Mouse (Mus musculus) stomach, postnatal 0 days (tissue): Measurements from ENCODE around the gene Sept8. TPM values are rescaled to one million over a fixed set of nuclear protein-coding genes. Genes with fewer than 3 reads are reported as not detected.

Experiments used
- ATAC-seq: fragments of 200-750 bp; cut with Nextera tagmentation; 2 replicates; pipeline ENCODE4 v1.8.0; 2017; ENCODE audit not compliant: low FRiP score, low TSS enrichment
- DNase-seq: peaks from one replicate; pipeline ENCODE4 v3.0.0-alpha.2; 2016; ENCODE audit warnings: low spot score
- H3K27ac ChIP-seq: fragments of 300-500 bp; sonication (generic); replicated peaks from 2 replicates; pipeline ENCODE4 v1.5.1; 2014; ENCODE audit warnings: mild to moderate bottlenecking, control low read depth
- H3K27me3 ChIP-seq: fragments of 300-500 bp; sonication (generic); 2 replicates; pipeline ENCODE4 v1.6.1; 2014; ENCODE audit warnings: low read length; ENCODE audit not compliant: control insufficient read depth, insufficient read depth
- H3K36me3 ChIP-seq: fragments of 300-500 bp; sonication (generic); 2 replicates; pipeline ENCODE4 v1.6.1; 2014; ENCODE audit warnings: low read length, mixed read lengths; ENCODE audit not compliant: control insufficient read depth, insufficient read depth
- H3K4me1 ChIP-seq: fragments of 300-500 bp; sonication (generic); replicated peaks from 2 replicates; pipeline ENCODE4 v1.6.1; 2014; ENCODE audit warnings: antibody characterized with exemption; ENCODE audit not compliant: control insufficient read depth, insufficient read depth
- H3K4me2 ChIP-seq: fragments of 300-500 bp; sonication (generic); replicated peaks from 2 replicates; pipeline ENCODE4 v1.6.1; 2014; ENCODE audit warnings: low read depth, mild to moderate bottlenecking, control low read depth, moderate library complexity
- H3K4me3 ChIP-seq: fragments of 300-500 bp; sonication (generic); 2 replicates; pipeline ENCODE4 v1.5.1; 2014; ENCODE audit warnings: low read depth, low read length, control low read depth
- H3K9ac ChIP-seq: fragments of 300-500 bp; sonication (generic); 2 replicates; pipeline ENCODE4 v1.6.1; 2014; ENCODE audit warnings: mild to moderate bottlenecking, low read length, control low read depth, mixed read lengths
- H3K9me3 ChIP-seq: fragments of 300-500 bp; sonication (generic); 2 replicates; pipeline ENCODE4 v1.6.1; 2016; ENCODE audit warnings: low read length; ENCODE audit not compliant: control insufficient read depth
- CTCF ChIP-seq: IDR thresholded peaks from 2 replicates; pipeline ENCODE4 v1.5.1; 2016; ENCODE audit warnings: antibody characterized with exemption, low read depth, mild to moderate bottlenecking, moderate library complexity
- EP300 ChIP-seq: optimal IDR thresholded peaks from 2 replicates; pipeline ENCODE3; 2016; ENCODE audit warnings: antibody characterized with exemption
- WGBS: fragments of 180-500 bp; shearing (Covaris S2); extraction: QIAGEN DNeasy Blood & Tissue Kit; methylation state at CpG from one replicate; pipeline ENCODE4 v1.1.7; 2014; 5-methylcytosine and 5-hydroxymethylcytosine counted together
- polyA plus RNA-seq: library from polyadenylated mRNA; unstranded; fragments of >200 nt; fragmentation: Nextera tagmentation; extraction: Ambion mirVana; gene quantifications from 2 replicates; pipeline ENCODE4 v1.2.1, GENCODE M21; 2015

Gene Sept8
- polyA plus RNA-seq, 1 experiment from 2014 or later: 21.5 TPM

DNA sequence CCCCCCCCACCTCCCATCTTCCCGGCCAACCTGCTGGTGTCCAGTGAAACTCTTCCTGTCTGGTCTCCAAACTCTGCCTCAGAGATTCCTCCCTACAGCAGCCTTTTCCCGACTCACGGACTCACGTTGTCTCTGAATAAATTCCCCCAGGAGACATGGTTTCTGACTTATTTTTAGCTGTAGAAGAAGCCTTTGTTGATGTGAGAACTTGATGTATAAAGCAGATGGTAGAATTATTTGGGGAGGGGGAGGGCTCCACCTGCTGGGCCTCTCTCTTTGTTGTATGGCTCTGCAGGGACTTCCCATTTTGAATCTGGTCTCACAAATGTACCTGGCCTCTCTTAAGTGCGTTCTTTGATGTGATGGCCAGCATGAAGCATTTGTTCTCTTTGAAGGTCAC lies 8.7 kb upstream of the Sept8 start:
- no peaks in the 10 kb centered on the region for H3K27me3 ChIP-seq
- WGBS: 42% methylated on average over 5 of the region's 5 CpGs
- no peak for DNase-seq
- no peaks in the 10 kb centered on the region for H3K9me3 ChIP-seq
- no peak overlapping the region for H3K4me3 ChIP-seq
- no peak overlapping the region for H3K4me2 ChIP-seq
- no peak overlapping the region for H3K9ac ChIP-seq
- no peak for ATAC-seq
- no peak overlapping the region for H3K27ac ChIP-seq
- H3K4me1 ChIP-seq: no peaks in the 10 kb centered on the region
- no peaks in the 10 kb centered on the region for H3K36me3 ChIP-seq
- TF ChIP-seq CTCF: no peak
- no peak for TF ChIP-seq EP300

DNA sequence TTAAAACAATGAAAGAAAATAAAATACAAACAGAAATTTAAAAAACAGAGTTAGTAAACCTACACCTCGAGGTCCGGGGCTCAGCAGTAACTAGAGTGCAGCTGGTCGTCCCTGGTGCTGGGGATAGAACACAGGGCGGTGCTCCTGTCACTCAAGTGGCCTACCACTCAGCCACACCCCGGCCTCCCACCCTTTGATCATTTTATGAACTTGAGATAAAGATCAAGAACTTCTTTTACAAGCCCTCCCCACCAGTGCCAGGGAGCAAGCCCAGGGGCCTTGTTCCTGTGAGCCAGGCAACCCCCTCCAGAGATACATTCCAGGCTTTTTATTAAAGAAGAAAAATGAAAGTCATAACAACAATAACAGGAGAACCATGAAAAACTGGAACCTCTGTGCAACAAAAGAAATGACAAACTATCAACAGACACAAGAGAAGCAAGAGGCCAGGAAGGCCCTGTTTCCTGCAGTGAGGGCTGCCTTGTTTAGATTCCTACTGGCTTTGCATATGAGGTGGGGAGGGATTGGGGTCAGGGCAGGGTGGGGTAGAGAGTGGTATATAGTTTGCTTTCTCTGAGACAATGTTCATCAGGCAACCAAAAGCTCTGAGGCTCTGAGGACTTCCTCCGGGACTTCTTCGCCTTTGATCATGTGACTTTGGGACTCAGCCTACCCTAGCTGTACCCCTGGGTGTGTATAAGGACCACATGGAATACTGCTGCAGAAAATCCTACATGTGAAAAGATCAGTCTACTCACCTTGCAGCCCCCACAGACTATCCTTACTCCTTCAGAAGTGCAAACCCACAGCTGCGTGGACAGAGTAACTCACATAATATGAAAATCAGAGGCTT lies 2.1 kb upstream of the Sept8 start:
- Histone ChIP-seq H3K4me2 (no peak overlapping the region), H3K27me3 (no peaks in the 10 kb centered on the region), H3K4me3 (no peak overlapping the region), H3K9ac (no peak overlapping the region), H3K27ac (no peak overlapping the region), H3K36me3 (no peaks in the 10 kb centered on the region), H3K4me1 (no peaks in the 10 kb centered on the region), H3K9me3 (no peaks in the 10 kb centered on the region)
- TF ChIP-seq CTCF (no peak), EP300 (no peak)
- no peak for DNase-seq
- WGBS: 45% methylated on average over 8 of the region's 8 CpGs
- ATAC-seq: no peak

DNA sequence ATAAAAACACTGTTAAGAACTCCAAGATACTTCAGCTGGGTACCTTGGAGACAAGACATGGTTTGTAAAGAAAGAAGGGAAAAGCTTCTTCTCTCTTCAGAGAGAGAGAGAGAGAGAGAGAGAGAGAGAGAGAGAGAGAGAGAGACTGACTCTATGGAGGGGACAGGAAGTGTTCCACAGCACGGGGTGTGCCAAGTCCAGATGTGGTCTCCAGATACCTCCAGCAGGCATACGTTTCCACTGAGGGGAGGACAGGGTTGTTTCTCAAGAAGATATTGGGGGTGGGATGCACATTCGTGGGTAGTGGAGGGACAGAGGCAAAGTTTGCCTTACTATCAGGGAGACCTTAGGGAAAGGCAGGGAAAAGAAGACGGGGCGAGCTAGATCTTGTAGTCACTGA lies 298 bp upstream of the Sept8 start:
- Histone ChIP-seq H3K4me3 (no peak overlapping the region), H3K27me3 (no peaks in the 10 kb centered on the region), H3K4me1 (no peaks in the 10 kb centered on the region), H3K27ac (no peak overlapping the region), H3K36me3 (no peaks in the 10 kb centered on the region), H3K4me2 (no peak overlapping the region; the same call in 1 of the 2 replicates), H3K9ac (no peak overlapping the region), H3K9me3 (no peaks in the 10 kb centered on the region)
- TF ChIP-seq CTCF: no peak
- no peak for TF ChIP-seq EP300
- ATAC-seq (no peak), DNase-seq (no peak)
- WGBS: 59% methylated on average over 5 of the region's 5 CpGs

DNA sequence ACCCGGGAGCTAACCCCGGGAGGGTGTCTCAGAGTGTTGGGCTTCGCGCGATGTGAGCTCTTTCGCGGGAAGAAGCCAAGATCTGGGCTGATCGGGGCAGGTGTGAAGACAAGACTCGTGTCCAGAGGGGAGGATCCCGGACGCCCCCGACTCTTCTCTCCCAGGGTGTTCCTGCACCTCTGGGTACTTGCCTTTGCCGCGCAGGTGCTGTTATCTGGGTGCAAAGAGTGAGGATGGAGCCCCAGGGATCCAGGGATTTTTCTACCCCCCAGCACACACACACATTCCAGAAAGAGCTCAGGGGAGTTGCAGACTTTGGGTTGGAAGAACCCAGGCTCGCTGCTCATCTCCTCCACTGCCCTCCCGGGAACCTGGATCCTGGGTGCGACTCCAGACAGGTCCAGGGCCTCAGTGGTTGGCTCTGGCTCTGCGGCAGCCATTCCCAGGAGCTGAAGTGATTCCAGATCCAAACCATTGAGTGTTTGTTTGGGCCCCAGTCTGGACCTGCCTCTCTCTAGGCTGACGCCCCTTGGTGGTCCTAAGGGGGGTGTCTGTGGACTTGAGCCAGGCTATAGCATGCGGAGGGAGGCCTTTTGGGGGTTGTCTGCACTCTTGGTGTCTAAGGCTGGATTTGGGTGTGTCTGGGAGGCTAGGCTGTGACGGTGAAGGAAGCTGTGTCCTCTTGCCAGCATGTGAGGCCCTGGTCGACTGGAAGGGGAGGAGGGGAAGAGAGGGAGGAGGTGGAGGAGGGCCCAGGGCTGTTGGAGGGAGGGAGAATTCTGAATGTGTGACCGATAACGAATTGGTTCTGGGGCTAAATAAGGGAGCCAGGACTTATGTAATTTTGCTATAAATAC lies 1.3 kb downstream of the Sept8 start:
- TF ChIP-seq CTCF (no peak), EP300 (no peak)
- DNase-seq (peak; percentile 56), ATAC-seq (peak; percentile 69)
- H3K9me3 ChIP-seq: no peaks in the 10 kb centered on the region
- no peaks in the 10 kb centered on the region for H3K27me3 ChIP-seq
- H3K4me3 ChIP-seq: peak overlapping the region; percentile 78
- peak overlapping the region; percentile 89 for H3K27ac ChIP-seq
- no peaks in the 10 kb centered on the region for H3K36me3 ChIP-seq
- H3K4me2 ChIP-seq: peak overlapping the region; percentile 87
- H3K4me1 ChIP-seq: no peaks in the 10 kb centered on the region; the same call in 1 of the 2 replicates
- WGBS: under 1% methylated on average over 24 of the region's 24 CpGs
- H3K9ac ChIP-seq: peak overlapping the region; percentile 86

DNA sequence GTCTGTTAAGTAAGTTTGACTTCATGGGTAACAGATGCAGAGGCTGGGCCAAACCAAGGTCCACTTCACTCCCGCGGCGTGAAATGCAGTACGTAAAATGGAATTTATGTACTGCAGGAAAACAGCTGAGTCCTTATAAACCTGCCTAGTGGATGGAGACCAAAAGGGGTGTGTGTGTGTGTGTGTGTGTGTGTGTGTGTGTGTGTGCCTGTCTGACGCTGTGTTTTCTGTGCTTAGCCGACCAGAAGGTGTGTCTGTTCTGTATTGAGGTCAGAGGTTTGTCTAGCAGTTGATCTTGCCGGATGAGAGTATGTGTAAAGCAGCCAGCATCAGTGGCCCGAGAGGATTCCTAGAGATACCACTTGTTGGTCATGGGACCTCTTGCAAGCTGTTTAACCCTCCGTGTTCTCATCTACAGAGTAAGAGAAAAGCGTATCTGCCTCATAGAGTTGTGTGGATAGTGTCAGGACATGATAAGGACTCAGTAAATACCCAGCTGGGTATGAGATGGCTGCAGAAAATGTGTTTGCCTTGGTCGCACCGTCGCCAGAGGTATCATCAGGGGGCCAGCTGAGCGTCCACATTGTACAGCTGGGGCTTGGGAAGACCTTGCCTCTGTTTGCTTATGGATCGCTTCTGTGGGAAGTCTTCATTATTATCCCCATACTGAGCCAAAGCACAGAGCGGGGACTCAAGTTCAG lies 2.2 kb downstream of the Sept8 start:
- TF ChIP-seq CTCF (no peak), EP300 (no peak)
- Histone ChIP-seq H3K9ac (no peak overlapping the region; the same call in 1 of the 2 replicates), H3K4me3 (peak overlapping the region; percentile 78), H3K4me2 (peak overlapping the region; percentile 87), H3K9me3 (no peaks in the 10 kb centered on the region), H3K27me3 (no peaks in the 10 kb centered on the region), H3K27ac (peak overlapping the region; percentile 89), H3K4me1 (peaks cover 2% of the 10 kb centered on the region; the same call in 1 of the 2 replicates), H3K36me3 (no peaks in the 10 kb centered on the region)
- DNase-seq (peak; percentile 57), ATAC-seq (peak; percentile 52)
- 30% methylated on average over 16 of the region's 16 CpGs for WGBS
